ENCODE assay signal across 11 mouse cellular contexts in genomic region chr10:44887081-44887683, GRCm38 (mm10).
DNase-seq lines count a peak whose midpoint lies in the region; ATAC-seq and TF ChIP-seq lines count a peak whose summit lies in the region.
"Had no signal": no experiment of that assay in that cellular context is flagged by ENCODE, and none has a peak within 500 bp of the region (broad histone marks: within the 10 kb centered on the region; RNA-seq: fewer than 3 reads in every experiment).

No protein-coding gene starts in this region.

- DNase-seq in CH12.LX (ENCODE audit: extremely low read depth) (peak; percentile 3), ZHBTc4 (ENCODE audit: low read depth, low spot score) (peak; percentile 23)
- no peak for DNase-seq in gastrocnemius, adult 8-10 months (ENCODE audit: low spot score in 2 of 2)
- no peak for DNase-seq in heart, adult 18-20 months
- DNase-seq in right cerebral cortex, adult 18-20 months, result no peak
- DNase-seq: cerebellum, postnatal 10 days; heart, adult 2 months had no signal

- peaks cover 0 to 18% of the 10 kb centered on the region in 2 experiments; a peak in 2 of 4 replicates for H3K4me1 ChIP-seq in CH12.LX (ENCODE audit: control insufficient read depth in 1 of 2, insufficient read depth in 2 of 2)
- 0 out of 2 replicates have a peak, but pooled peaks cover 6% of the 10 kb centered on the region for H3K4me1 ChIP-seq in forebrain, embryonic 16.5 days (replicated peaks; ENCODE audit: control insufficient read depth, insufficient read depth, low read length)
- peaks cover 10% of the 10 kb centered on the region for H3K4me1 ChIP-seq in midbrain, embryonic 13.5 days (replicated peaks)

- peak; percentile 96 for ATAC-seq in forebrain, embryonic 16.5 days
- ATAC-seq in midbrain, embryonic 13.5 days, result peak; percentile 92
- ATAC-seq in megakaryocyte-erythroid progenitor cell, adult 5-6 weeks (replicated peaks; ENCODE audit: low FRiP score, low TSS enrichment, poor library complexity, severe bottlenecking), result no peak

- no peak for TF ChIP-seq CTCF in CH12.LX (conservative IDR thresholded peaks at IDR 0.05 in 1 of 2, IDR thresholded peaks at IDR 0.05 in 1 of 2; ENCODE audit: low read depth in 2 of 2, low read length in 2 of 2)

- no peak overlapping the region for H3K9ac ChIP-seq in CH12.LX (ENCODE audit: insufficient read depth, low read depth)
- no peak overlapping the region for H3K9ac ChIP-seq in forebrain, embryonic 16.5 days (replicated peaks; ENCODE audit: low read depth, low read length)
- H3K9ac ChIP-seq in midbrain, embryonic 13.5 days (replicated peaks), result no peak overlapping the region

- 4% methylated on average over 14 of the region's 14 CpGs for WGBS in forebrain, embryonic 16.5 days
- WGBS in midbrain, embryonic 13.5 days, result 28% methylated on average over 14 of the region's 14 CpGs

- dilution Hi-C loops in CH12.LX (cut with MboI; ENCODE audit: extremely low pct_ligation_motif_present, extremely low pct_unique_long_range_greater_than_20kb, low sequenced_read_pairs), result no loop called here

- no peaks in the 10 kb centered on the region for H3K9me3 ChIP-seq in CH12.LX (replicated peaks; ENCODE audit: low read length)
- no peaks in the 10 kb centered on the region for H3K9me3 ChIP-seq in forebrain, embryonic 16.5 days (ENCODE audit: control insufficient read depth, low read length)
- no peaks in the 10 kb centered on the region for H3K9me3 ChIP-seq in midbrain, embryonic 13.5 days

- in situ Hi-C loops in CH12.LX (cut with MboI; ENCODE audit: low pct_ligation_motif_present, low pct_unique_long_range_greater_than_20kb, low sequenced_read_pairs), result no loop called here

- no peak overlapping the region for H3K4me3 ChIP-seq in CH12.LX (replicated peaks in 1 of 3; ENCODE audit: low read depth in 2 of 3, low read length in 2 of 3, poor library complexity in 1 of 3)
- H3K4me3 ChIP-seq in forebrain, embryonic 16.5 days (replicated peaks; ENCODE audit: low read length), result no peak overlapping the region
- no peak overlapping the region for H3K4me3 ChIP-seq in midbrain, embryonic 13.5 days (replicated peaks)
- H3K4me3 ChIP-seq: heart, adult 2 months had no signal

- TF ChIP-seq RAD21 in CH12.LX (IDR thresholded peaks at IDR 0.05; ENCODE audit: low read depth, low read length), result no peak

- no peak for TF ChIP-seq EP300 in CH12.LX (IDR thresholded peaks at IDR 0.05; ENCODE audit: low read length)

- no peak for TF ChIP-seq POLR2A in CH12.LX (IDR thresholded peaks at IDR 0.05; ENCODE audit: low read depth, low read length)

- H3K27ac ChIP-seq in CH12.LX (ENCODE audit: insufficient read depth, low read depth), result no peak overlapping the region
- H3K27ac ChIP-seq in forebrain, embryonic 16.5 days (ENCODE audit: low read length), result no peak overlapping the region
- H3K27ac ChIP-seq in midbrain, embryonic 13.5 days, result no peak overlapping the region
- H3K27ac ChIP-seq: heart, adult 2 months; macrophage had no signal

- no peak overlapping the region for H3K4me2 ChIP-seq in CH12.LX (ENCODE audit: insufficient read depth, low read depth, poor library complexity, severe bottlenecking)
- H3K4me2 ChIP-seq in forebrain, embryonic 16.5 days (ENCODE audit: low read length), result peak overlapping the region; percentile 3; the same call in 1 of the 2 replicates
- H3K4me2 ChIP-seq in midbrain, embryonic 13.5 days (replicated peaks), result peak overlapping the region; percentile 26; the same call in 1 of the 2 replicates

- H3K36me3 ChIP-seq in CH12.LX (replicated peaks in 1 of 2; ENCODE audit: control insufficient read depth in 1 of 2, insufficient read depth in 1 of 2, low read length in 1 of 2), result no peaks in the 10 kb centered on the region
- H3K36me3 ChIP-seq in forebrain, embryonic 16.5 days (ENCODE audit: control insufficient read depth, insufficient read depth), result no peaks in the 10 kb centered on the region
- no peaks in the 10 kb centered on the region for H3K36me3 ChIP-seq in midbrain, embryonic 13.5 days

- H3K79me2 ChIP-seq in CH12.LX (replicated peaks; ENCODE audit: control insufficient read depth, extremely low read depth, insufficient read depth, poor library complexity, severe bottlenecking), result no peaks in the 10 kb centered on the region

- H3K27me3 ChIP-seq in CH12.LX (replicated peaks), result no peaks in the 10 kb centered on the region
- H3K27me3 ChIP-seq in forebrain, embryonic 16.5 days (replicated peaks; ENCODE audit: control insufficient read depth, insufficient read depth, low read length), result peaks cover 39% of the 10 kb centered on the region
- H3K27me3 ChIP-seq in midbrain, embryonic 13.5 days, result no peaks in the 10 kb centered on the region

TF ChIP-seq in CH12.LX, 34 proteins besides CTCF, POLR2A, EP300 and RAD21:
- no peak for TF ChIP-seq TBP (conservative IDR thresholded peaks at IDR 0.05; ENCODE audit: low read depth, low read length)
- TF ChIP-seq HCFC1 (IDR thresholded peaks at IDR 0.05; ENCODE audit: low read depth, low read length), result no peak
- TF ChIP-seq SMC3 (IDR thresholded peaks at IDR 0.05; ENCODE audit: low read depth, low read length), result no peak
- no peak for TF ChIP-seq MAX (IDR thresholded peaks at IDR 0.05; ENCODE audit: low read length)
- no peak for TF ChIP-seq ZKSCAN1 (IDR thresholded peaks at IDR 0.05; ENCODE audit: borderline replicate concordance, low read depth, low read length)
- no peak for TF ChIP-seq MXI1 (IDR thresholded peaks at IDR 0.05; ENCODE audit: low read depth, low read length)

Comparison
In these comparisons a context has a peak if more than half of its experiments do, and no peak if none do; other contexts are left out.
1. DNase-seq: peak in CH12.LX (single experiment) and ZHBTc4 (single experiment); none in gastrocnemius, adult 8-10 months (0 of 2), heart, adult 18-20 months (0 of 2) and right cerebral cortex, adult 18-20 months (single experiment).